Mouse (Mus musculus): ENCODE measurements at regions not wholly inside any gene's neighbourhood (a gene's known extent, or its start where the extent isn't known, plus 50 kb on each side); places are given as distances from the start of the nearest gene placed in this dataset.

DNA sequence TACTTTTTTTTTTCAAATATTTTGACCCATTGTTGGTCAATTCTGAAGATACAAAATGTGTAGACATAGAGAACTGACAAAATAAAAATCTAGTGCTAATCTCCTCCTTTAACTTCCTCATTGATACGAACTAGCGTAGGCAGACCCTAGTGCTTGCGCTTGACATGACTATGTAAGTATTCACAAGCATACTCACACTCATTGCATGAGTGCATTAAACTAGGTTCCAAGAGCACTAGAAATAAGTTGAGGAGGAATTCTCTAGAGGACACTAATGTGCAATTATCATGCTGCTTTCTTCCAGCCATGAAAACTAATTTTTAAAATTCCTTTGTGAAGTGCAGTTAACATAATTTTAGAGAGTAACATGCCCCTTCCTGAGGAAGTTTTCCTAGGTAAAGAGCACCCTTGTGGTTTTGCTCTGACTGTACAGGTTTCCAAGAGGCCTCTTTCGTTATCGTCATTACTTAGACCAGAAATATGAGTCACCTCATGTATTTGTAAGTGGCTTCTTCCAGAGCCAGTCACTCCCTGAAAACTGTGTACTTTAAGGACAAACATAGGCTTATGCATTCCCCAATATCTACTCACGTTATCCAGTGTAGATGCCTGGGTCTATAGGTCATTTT, 241.2 kb downstream of the Gm21750 start:
- no peak for TF ChIP-seq GATA4 (IDR thresholded peaks at IDR 0.05; ENCODE audit: insufficient replicate concordance, low read length)

DNA sequence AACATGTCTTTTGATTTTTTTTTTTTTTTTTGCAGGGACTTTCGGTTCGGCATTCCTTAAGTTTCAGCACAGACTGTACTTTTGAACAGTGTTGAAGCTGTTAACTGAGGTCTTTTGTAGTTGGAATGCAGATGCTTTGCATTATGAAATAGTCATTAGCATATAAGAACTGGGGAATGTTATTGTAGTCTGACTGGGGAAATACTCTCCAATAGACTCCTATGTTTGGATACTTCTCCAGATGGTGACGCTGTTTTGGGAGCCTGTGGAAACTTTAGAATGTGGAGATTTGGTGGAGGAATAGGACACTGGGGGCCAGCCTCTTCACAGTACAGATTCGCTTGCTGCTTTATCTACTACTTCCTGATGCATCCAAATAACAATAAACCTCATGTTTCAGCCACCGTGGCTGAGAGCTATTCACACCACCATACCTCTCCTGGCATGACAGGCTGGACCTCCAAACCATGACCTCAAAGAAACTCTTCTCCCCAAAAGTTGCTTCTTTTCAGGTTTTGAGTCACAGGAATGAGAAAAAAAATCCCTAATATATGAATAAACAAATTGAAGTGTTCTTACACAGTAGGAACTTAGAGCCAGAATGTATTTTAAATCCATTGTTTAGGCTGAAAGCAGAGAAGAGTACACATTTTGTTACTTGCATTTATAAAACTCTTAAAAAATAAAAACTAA, 252.9 kb downstream of the Gm21750 start:
- TF ChIP-seq GATA4 (IDR thresholded peaks at IDR 0.05; ENCODE audit: insufficient replicate concordance, low read length), result no peak

DNA sequence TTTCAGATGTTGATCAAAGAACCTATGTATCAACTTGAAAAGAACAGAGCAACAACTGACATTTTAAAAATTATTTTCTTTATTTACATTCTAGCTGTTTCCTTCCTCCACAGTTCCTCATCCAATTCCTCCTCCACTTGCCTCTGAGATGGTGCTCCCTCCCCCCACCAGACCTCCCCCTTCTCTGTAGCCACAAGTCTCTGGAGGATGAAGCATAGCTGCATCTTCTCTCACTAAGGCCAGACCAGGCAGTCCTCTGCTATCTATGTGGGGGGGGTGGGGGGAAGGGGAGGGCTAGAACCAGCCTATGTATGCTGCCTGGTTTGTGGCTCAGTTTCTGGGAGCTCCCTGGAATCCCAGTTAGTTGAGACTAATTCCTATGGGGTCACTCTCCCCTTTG, 255.0 kb downstream of the Gm21750 start:
- TF ChIP-seq GATA4 (IDR thresholded peaks at IDR 0.05; ENCODE audit: insufficient replicate concordance, low read length), result no peak

DNA sequence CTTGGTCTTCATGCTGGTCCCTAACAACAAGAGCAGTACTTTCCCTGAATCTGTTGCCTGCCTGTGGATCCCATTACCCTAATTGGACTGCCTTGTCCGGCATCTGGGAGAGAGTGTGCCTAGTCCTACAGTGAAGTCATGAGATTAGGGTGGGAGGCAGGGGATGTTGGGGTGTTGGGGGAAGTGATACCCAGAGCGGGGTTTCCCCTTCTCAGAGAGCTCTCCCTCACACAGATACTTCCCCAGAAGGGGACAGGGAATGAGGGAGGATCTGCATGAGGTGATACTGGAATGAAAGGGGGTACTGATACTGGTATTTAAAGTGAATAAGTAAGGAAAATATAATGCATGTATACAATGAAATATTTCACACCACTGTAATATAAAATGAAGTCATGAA, 270.1 kb downstream of the Gm21750 start:
- TF ChIP-seq GATA4 (IDR thresholded peaks at IDR 0.05; ENCODE audit: insufficient replicate concordance, low read length), result no peak

DNA sequence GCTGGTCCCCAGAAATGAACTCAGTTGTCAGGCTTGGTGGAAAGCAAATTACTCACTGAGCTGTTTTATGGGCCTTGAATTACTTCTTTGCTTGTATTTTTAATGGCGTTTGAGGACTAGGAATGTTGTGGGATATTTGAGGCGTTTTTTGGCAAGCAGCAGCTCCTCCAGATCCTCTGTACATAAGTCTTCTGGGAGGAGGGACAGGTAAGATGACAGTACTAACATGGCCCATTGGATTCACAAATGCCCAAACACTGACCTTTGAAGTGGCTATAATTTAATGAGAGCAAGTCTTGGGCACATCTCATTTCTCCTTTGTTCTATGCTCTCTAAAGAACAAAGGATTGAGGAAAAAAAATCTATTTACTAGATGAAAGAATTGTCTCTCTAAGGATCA, 286.3 kb downstream of the Gm21750 start:
- no peak for TF ChIP-seq GATA4 (IDR thresholded peaks at IDR 0.05; ENCODE audit: insufficient replicate concordance, low read length)

DNA sequence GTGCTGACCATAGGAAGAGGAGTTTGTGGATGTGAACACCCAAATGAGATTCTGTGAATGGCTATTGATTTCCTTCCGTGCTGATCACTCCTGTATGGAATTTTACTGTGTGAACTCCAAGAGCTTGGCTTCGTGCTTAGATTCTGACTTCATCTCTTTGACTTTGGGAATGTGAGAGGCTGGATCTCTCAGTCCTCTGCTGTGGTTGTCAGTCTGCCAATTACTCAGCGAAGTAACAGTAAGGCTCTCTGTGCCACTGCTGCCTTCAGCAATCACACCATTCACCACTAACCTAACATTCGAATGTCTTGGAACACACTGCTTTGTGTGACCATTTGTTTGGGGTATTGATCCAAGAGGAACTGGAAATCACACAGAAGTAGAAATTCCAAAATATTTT, 291.5 kb downstream of the Gm21750 start:
- no peak for TF ChIP-seq GATA4 (IDR thresholded peaks at IDR 0.05; ENCODE audit: insufficient replicate concordance, low read length)

DNA sequence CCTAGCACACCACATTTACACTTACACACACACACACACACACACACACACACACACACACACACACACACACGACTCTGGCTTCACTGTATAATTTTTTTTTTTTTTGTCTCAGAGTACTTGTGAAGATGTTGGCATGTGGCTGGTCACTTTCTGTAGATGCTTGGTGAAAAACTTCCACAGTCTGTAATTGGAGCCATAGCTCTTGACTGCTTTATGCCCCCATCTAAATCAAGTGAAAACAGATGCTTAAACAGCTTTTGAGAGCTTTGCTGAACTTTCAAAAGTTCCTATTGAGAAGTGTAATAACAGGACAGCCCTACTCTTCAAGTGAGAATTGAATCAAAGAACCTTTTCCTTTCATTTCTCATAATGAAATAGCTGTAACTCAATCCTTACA, 317.7 kb downstream of the Gm21750 start:
- TF ChIP-seq GATA4 (IDR thresholded peaks at IDR 0.05; ENCODE audit: insufficient replicate concordance, low read length), result no peak

DNA sequence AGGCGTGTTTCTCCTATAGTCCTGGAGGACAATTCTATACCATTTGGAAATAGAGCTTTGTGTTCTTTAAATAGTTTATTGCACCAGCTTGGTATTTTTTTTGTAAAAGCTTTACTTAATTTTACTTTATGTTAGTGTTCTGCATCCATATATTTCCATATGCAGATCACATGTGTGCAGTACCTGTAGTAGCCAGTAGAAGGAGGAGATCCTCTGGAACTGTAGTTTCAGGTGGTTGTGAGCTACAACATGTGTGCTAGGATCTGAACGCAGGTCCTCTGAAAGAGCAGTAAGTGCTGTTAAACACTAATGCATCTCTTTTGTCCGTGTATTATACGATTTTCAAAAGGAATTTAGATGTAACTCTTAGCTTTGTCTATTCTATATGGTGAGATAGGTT, 335.2 kb downstream of the Gm21750 start:
- TF ChIP-seq GATA4 (IDR thresholded peaks at IDR 0.05; ENCODE audit: insufficient replicate concordance, low read length), result no peak

DNA sequence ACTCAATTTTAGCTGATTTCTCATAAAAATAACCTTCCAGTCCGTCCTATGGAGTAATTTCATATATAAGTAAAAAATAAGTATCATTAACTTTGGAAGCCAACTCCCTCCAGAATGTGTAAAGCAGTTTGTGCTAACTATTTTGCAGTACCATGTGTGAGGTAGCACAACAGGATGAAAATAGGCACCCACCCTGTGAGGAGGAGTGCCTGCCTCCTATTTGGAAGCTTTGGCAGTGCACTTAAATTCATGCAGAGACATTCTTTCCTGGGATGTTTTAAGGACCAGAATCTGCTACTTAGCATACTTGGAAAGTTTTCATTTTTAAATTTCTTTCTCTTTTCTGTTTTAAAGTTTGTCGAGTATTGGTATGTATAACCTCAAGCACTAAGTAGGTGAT, 336.8 kb downstream of the Gm21750 start:
- no peak for TF ChIP-seq GATA4 (IDR thresholded peaks at IDR 0.05; ENCODE audit: insufficient replicate concordance, low read length)

DNA sequence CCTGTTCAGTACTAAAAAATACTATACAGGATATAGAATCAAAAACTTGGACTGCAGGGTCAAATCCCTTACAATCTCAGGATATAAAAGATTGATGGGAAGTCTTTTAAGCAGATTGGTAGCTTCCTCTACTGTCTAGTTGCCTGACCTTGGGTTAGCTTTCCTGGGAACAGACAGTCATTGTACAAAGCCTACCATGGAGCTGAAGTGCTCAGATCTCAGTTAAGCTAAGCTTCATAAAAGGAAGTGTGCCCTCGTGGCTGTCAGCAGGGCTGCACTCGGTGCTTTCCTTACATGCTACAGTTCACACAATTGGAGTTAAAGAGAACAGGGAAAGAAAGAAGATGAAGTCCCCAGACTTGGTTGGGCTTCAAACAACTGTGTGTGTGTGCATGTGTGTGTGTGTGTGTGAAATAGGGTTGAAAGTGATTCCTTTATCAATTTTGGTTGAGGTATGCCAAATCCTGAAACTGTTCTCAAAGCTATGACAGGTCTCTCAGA, 338.4 kb downstream of the Gm21750 start:
- no peak for TF ChIP-seq GATA4 (IDR thresholded peaks at IDR 0.05; ENCODE audit: insufficient replicate concordance, low read length)

DNA sequence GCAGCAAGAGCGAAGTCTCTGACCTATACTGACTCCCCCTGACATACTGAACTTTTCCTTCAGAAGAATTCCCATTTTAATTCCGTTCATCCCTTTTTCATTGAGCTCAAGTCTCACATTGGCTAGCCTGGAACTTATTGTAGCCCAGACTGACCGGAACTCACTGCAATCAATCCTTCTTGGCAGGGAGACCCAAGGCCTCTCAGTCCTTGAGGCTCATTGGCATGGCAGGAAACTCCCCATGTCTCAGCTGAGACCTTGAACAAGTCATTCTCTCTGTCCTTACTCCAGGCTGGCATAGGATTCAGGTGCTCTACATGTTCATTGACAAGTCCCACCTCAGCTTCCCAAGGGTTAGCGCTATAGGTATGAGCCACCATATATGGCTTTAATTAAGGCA, 345.9 kb downstream of the Gm21750 start:
- no peak for TF ChIP-seq GATA4 (IDR thresholded peaks at IDR 0.05; ENCODE audit: insufficient replicate concordance, low read length)

DNA sequence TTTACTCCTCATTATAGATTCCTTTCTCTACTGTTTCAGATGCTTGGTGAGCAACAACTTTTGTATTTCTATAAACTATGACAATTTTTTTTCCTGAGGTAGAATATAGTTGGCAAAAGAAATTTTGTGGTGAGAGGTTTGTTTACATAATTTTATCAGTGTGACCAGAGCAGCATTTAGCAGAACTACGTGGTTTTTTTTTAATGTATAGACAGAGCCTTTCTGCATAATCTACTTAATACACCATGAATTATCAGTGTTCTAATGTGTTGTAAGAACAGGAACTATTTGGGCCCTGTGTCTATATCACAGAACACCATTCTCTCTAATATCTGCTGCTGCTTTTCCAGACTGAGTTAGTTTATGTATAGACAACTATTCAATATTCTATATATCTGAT, 350.5 kb downstream of the Gm21750 start:
- TF ChIP-seq GATA4 (IDR thresholded peaks at IDR 0.05; ENCODE audit: insufficient replicate concordance, low read length), result no peak

DNA sequence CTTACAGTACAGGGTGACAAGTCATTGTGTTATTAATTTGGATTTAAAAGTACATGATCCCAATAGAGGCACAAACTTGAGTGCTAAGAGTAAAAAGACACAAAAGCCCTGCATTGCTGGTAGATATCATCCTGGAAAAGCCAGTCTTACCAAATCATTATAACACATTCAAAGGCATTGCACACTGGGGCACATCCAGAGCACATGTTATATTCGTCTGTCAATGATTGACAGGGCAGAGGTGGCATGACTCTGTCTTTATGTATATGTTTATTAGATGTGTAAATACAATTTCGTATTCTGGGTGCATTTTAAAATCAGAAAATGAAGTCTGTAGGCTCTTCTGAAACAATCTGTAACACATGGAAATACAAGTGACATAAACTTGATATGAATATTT, 358.4 kb downstream of the Gm21750 start:
- no peak for TF ChIP-seq GATA4 (IDR thresholded peaks at IDR 0.05; ENCODE audit: insufficient replicate concordance, low read length)

DNA sequence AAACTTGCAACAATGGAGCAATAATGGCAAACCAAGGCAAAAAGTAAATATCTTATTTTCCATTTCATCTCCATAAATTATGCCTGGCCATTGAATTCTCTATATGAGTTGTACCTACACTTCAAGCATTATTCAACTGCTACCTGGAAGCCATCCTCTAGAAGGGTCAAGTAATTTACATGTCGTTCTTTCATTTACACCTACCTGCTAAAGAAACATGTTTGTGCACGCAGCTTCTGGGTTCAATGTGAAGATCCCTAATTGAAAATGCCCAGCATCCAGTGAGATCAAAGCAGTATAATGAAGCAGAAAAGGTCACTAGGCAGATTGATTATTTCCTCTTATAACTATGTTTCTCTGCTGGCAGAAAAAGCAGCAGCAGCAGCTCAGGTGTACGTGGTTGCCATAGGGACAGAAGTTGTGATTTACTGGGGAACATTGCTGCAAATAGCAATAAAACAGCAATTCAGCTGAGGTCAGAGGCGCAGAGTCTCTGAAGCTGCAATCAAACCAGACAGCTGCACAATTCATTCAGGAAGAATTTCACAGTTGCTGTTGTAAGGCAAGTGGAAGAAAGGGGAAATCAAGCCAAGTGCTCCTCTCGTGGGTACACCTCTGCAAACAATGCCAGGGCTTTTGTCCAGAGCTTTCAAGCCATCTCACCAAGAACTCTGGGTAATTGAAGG, 386.1 kb downstream of the Gm21750 start:
- no peak for TF ChIP-seq GATA4 (IDR thresholded peaks at IDR 0.05; ENCODE audit: insufficient replicate concordance, low read length)

DNA sequence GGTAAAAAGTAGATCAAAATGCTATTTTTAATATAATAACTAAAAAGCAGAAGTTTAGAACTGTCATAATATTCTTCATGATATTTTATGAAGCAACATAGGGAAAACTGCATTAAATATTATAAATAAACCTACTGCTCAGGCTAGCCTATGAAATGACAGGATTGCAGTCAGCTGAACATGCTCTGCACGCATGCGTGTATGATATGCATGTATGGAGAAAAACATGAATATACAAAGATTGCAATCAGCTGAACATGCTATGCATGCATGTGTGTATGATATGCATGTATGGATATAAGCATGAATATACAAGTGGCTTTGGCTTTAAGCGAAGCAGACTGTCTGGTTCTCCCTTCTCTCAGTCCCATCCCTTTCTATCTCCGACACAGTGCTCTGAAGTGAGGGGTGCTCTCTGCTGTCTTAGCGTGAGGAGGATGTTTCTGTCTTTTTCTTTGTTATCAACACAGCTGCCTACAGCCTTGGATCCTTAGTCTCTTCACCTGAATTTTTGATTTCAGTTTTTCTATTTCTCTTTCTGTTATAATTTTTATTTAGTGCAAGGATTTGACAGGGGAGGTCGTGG, 386.8 kb downstream of the Gm21750 start:
- no peak for TF ChIP-seq GATA4 (IDR thresholded peaks at IDR 0.05; ENCODE audit: insufficient replicate concordance, low read length)

DNA sequence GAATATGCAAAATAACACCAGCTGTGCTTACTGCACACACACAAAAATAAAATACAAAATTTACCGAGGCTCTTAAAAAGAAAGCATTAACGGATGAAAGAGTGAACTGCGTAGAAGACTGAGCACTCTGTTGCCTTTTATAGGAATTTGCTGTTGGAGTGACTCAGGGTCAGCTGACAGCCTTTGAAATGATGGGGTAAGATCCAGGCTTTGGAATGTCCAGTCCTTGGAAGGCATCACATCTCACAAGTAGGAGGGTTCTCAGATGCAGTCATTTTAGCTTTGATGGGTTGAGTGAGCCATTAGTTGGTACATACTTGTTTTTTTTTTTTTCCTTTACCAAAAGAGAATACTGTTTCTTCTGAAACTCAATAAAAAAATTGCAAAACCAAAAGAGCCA, 387.4 kb downstream of the Gm21750 start:
- TF ChIP-seq GATA4 (IDR thresholded peaks at IDR 0.05; ENCODE audit: insufficient replicate concordance, low read length), result no peak
